Mouse (Mus musculus) cerebellum, adult 2 months (tissue): ENCODE results near the gene 2010111I01Rik. TPM values are rescaled to one million over a fixed set of nuclear protein-coding genes. Genes with fewer than 3 reads are reported as not detected.

ENCODE experiments used
- DNase-seq, 2 experiments: peaks; one replicate each; pipeline ENCODE4 v3.0.0; 2021
- H3K27ac ChIP-seq: fragments of 200-500 bp; 2 replicates; pipeline ENCODE4 v1.5.1; 2012; ENCODE audit warnings: low read length, control low read depth, inconsistent platforms; ENCODE audit not compliant: insufficient read depth
- H3K27me3 ChIP-seq: fragments of 200-500 bp; 2 replicates; pipeline ENCODE4 v1.6.1; 2012; ENCODE audit warnings: inconsistent platforms, mild to moderate bottlenecking, low read length, moderate library complexity; ENCODE audit not compliant: control insufficient read depth, insufficient read depth
- H3K4me1 ChIP-seq: fragments of 200-500 bp; 2 replicates; pipeline ENCODE4 v1.6.1; 2011; ENCODE audit warnings: low read length; ENCODE audit not compliant: control insufficient read depth, insufficient read depth
- H3K4me3 ChIP-seq: fragments of 200-500 bp; replicated peaks from 2 replicates; pipeline ENCODE3; 2011; ENCODE audit warnings: mild to moderate bottlenecking, low read depth, low read length, control low read depth; ENCODE audit not compliant: insufficient read depth
- CTCF ChIP-seq: fragments of 200-500 bp; IDR thresholded peaks from 2 replicates; pipeline ENCODE4 v1.5.1; 2011; ENCODE audit warnings: low read depth, mild to moderate bottlenecking, control low read depth, low read length, moderate library complexity, borderline replicate concordance; ENCODE audit not compliant: insufficient read depth
- POLR2A ChIP-seq: fragments of 200-500 bp; IDR thresholded peaks from 2 replicates; pipeline ENCODE4 v1.6.1; 2011; ENCODE audit warnings: low read length, control low read depth, borderline replicate concordance; ENCODE audit not compliant: insufficient read depth
- WGBS: fragments of 180-500 bp; shearing (Covaris S2); methylation state at CpG from one replicate; pipeline ENCODE4 v1.1.7; 2018; 5-methylcytosine and 5-hydroxymethylcytosine counted together
- polyA plus RNA-seq: library from polyadenylated mRNA; depleted of rRNA; stranded (reverse); fragments of >200 nt; gene quantifications from 2 replicates; pipeline ENCODE4 v1.2.3, GENCODE M21; 2012

2010111I01Rik gene
- polyA plus RNA-seq, 1 experiment = 126 TPM

- Histone ChIP-seq H3K27me3 (no peaks in the 10 kb centered on the region), H3K27ac (no peak overlapping the region), H3K4me3 (no peak overlapping the region), H3K4me1 (peaks cover 7% of the 10 kb centered on the region; the same call in 1 of the 2 replicates)
- TF ChIP-seq POLR2A (no peak), CTCF (no peak)
- no peak for DNase-seq
- WGBS = 45% methylated on average over 2 of the region's 2 CpGs
Measured at GRCm38 (mm10) chr13:63106574-63106973, 141.9 kb downstream of the 2010111I01Rik start.

- WGBS = 11% methylated on average over 2 of the region's 2 CpGs
- no peak for TF ChIP-seq CTCF
- no peak for TF ChIP-seq POLR2A
- peak; percentile 19 to 28 for DNase-seq
- no peak overlapping the region for H3K27ac ChIP-seq
- no peak overlapping the region for H3K4me3 ChIP-seq
- peaks cover 7% of the 10 kb centered on the region; the same call in 1 of the 2 replicates for H3K4me1 ChIP-seq
- no peaks in the 10 kb centered on the region for H3K27me3 ChIP-seq
Measured at GRCm38 (mm10) chr13:63108601-63109000, 143.9 kb downstream of the 2010111I01Rik start.

GRCm38 (mm10) chr13:63111297-63112042 lies 146.8 kb downstream of the 2010111I01Rik start:
- no peak for DNase-seq
- Histone ChIP-seq H3K27ac (no peak overlapping the region), H3K4me1 (peaks cover 5% of the 10 kb centered on the region; the same call in 1 of the 2 replicates), H3K27me3 (no peaks in the 10 kb centered on the region), H3K4me3 (no peak overlapping the region)
- TF ChIP-seq POLR2A = no peak
- no peak for TF ChIP-seq CTCF
- 84% methylated on average over 5 of the region's 5 CpGs for WGBS

GRCm38 (mm10) chr13:63112043-63112597 lies 147.4 kb downstream of the 2010111I01Rik start:
- Histone ChIP-seq H3K4me3 (no peak overlapping the region), H3K27ac (no peak overlapping the region), H3K27me3 (no peaks in the 10 kb centered on the region), H3K4me1 (peaks cover 4% of the 10 kb centered on the region; the same call in 1 of the 2 replicates)
- no peak for DNase-seq
- WGBS = 75% methylated on average over 4 of the region's 4 CpGs
- TF ChIP-seq CTCF (no peak), POLR2A (no peak)

GRCm38 (mm10) chr13:63112598-63113372 lies 148.1 kb downstream of the 2010111I01Rik start:
- Histone ChIP-seq H3K27ac (no peak overlapping the region), H3K27me3 (no peaks in the 10 kb centered on the region), H3K4me3 (no peak overlapping the region), H3K4me1 (peaks cover 4% of the 10 kb centered on the region; the same call in 1 of the 2 replicates)
- no peak for DNase-seq
- no peak for TF ChIP-seq POLR2A
- TF ChIP-seq CTCF = no peak
- 75% methylated on average over 10 of the region's 10 CpGs for WGBS

- Histone ChIP-seq H3K27ac (no peak overlapping the region), H3K4me1 (peaks cover 2% of the 10 kb centered on the region; the same call in 1 of the 2 replicates), H3K4me3 (no peak overlapping the region), H3K27me3 (no peaks in the 10 kb centered on the region)
- DNase-seq = no peak
- 85% methylated on average over 4 of the region's 4 CpGs for WGBS
- TF ChIP-seq POLR2A (no peak), CTCF (no peak)
Measured at GRCm38 (mm10) chr13:63113881-63114301, 149.2 kb downstream of the 2010111I01Rik start.

- Histone ChIP-seq H3K27ac (no peak overlapping the region), H3K27me3 (no peaks in the 10 kb centered on the region), H3K4me3 (no peak overlapping the region), H3K4me1 (peaks cover 2% of the 10 kb centered on the region; the same call in 1 of the 2 replicates)
- no peak for DNase-seq
- no peak for TF ChIP-seq POLR2A
- no peak for TF ChIP-seq CTCF
- 87% methylated on average over 3 of the region's 3 CpGs for WGBS
Measured at GRCm38 (mm10) chr13:63115187-63115784, 150.6 kb downstream of the 2010111I01Rik start.
